Mouse (Mus musculus): Measurements from ENCODE around the gene Ccsap. TPM values are rescaled to one million over a fixed set of nuclear protein-coding genes. Genes with fewer than 3 reads are reported as not detected.

Ccsap gene
- polyA plus RNA-seq, 1 experiment = 19.6 TPM

DNA sequence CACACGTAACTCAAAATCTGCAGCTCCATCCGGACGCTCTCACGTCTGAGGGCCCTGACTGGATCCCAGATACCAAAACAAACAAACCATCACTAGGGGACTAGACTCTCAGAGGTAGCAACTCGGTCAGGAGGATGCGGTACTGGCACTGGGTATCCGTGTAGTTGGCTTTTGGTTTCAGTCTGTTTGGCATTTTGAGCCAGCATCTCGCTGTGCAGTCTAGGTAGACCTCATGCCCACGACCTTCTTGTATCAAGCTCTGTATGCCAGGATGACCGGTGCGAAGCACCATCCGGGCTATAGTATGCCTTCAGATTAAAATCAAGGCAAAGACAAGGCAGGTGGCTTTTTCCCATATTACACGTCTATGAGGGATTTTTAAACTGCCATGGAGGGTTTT lies 32.5 kb downstream of the Ccsap start:
- peaks cover 29% of the 10 kb centered on the region for H3K4me1 ChIP-seq (ENCODE audit: control insufficient read depth, insufficient read depth, low read length)

GRCm38 (mm10) chr8:123826758-123827157 lies 33.3 kb downstream of the Ccsap start:
- WGBS = 14% methylated on average over 7 of the region's 7 CpGs
- H3K4me1 ChIP-seq (ENCODE audit: control insufficient read depth, insufficient read depth, low read length) = peaks cover 29% of the 10 kb centered on the region

More for the DNA sequence above, 32.5 kb downstream of the Ccsap start:
- Histone ChIP-seq H3K4me3 (replicated peaks; ENCODE audit: insufficient read depth, low read depth, low read length) (no peak overlapping the region), H3K27me3 (ENCODE audit: control insufficient read depth, insufficient read depth, low read length) (no peaks in the 10 kb centered on the region), H3K27ac (ENCODE audit: insufficient read depth, low read length) (peak overlapping the region; percentile 20; the same call in 1 of the 2 replicates)
- TF ChIP-seq POLR2A (IDR thresholded peaks at IDR 0.05; ENCODE audit: borderline replicate concordance, insufficient read depth, low read length) (no peak), CTCF (IDR thresholded peaks at IDR 0.05; ENCODE audit: borderline replicate concordance, insufficient read depth, low read depth, low read length) (no peak)
- WGBS = 14% methylated on average over 13 of the region's 13 CpGs
- peak; percentile 64 to 81 for DNase-seq

GRCm38 (mm10) chr8:123826001-123826400 lies 34.0 kb downstream of the Ccsap start:
- 32% methylated on average over 9 of the region's 9 CpGs for WGBS
- TF ChIP-seq POLR2A (IDR thresholded peaks at IDR 0.05; ENCODE audit: borderline replicate concordance, insufficient read depth, low read length) (no peak), CTCF (IDR thresholded peaks at IDR 0.05; ENCODE audit: borderline replicate concordance, insufficient read depth, low read depth, low read length) (peak; percentile 83)
- Histone ChIP-seq H3K27ac (ENCODE audit: insufficient read depth, low read length) (peak overlapping the region; percentile 12; the same call in 1 of the 2 replicates), H3K4me1 (ENCODE audit: control insufficient read depth, insufficient read depth, low read length) (peaks cover 32% of the 10 kb centered on the region), H3K27me3 (ENCODE audit: control insufficient read depth, insufficient read depth, low read length) (no peaks in the 10 kb centered on the region), H3K4me3 (replicated peaks; ENCODE audit: insufficient read depth, low read depth, low read length) (no peak overlapping the region)
- peak; percentile 45 to 47 for DNase-seq

More at GRCm38 (mm10) chr8:123826758-123827157, 33.3 kb downstream of the Ccsap start:
- no peak for TF ChIP-seq CTCF (IDR thresholded peaks at IDR 0.05; ENCODE audit: borderline replicate concordance, insufficient read depth, low read depth, low read length)
- no peak for TF ChIP-seq POLR2A (IDR thresholded peaks at IDR 0.05; ENCODE audit: borderline replicate concordance, insufficient read depth, low read length)
- Histone ChIP-seq H3K4me3 (replicated peaks; ENCODE audit: insufficient read depth, low read depth, low read length) (no peak overlapping the region), H3K27me3 (ENCODE audit: control insufficient read depth, insufficient read depth, low read length) (no peaks in the 10 kb centered on the region), H3K27ac (ENCODE audit: insufficient read depth, low read length) (peak overlapping the region; percentile 12; the same call in 1 of the 2 replicates)
- DNase-seq = peak; percentile 53 to 71

- H3K4me1 ChIP-seq (ENCODE audit: control insufficient read depth, insufficient read depth, low read length) = peaks cover 43% of the 10 kb centered on the region
- no peak overlapping the region for H3K27ac ChIP-seq (ENCODE audit: insufficient read depth, low read length)
- no peak overlapping the region for H3K4me3 ChIP-seq (replicated peaks; ENCODE audit: insufficient read depth, low read depth, low read length)
- DNase-seq = no peak
- H3K27me3 ChIP-seq (ENCODE audit: control insufficient read depth, insufficient read depth, low read length) = no peaks in the 10 kb centered on the region
- TF ChIP-seq CTCF (IDR thresholded peaks at IDR 0.05; ENCODE audit: borderline replicate concordance, insufficient read depth, low read depth, low read length) (no peak), POLR2A (IDR thresholded peaks at IDR 0.05; ENCODE audit: borderline replicate concordance, insufficient read depth, low read length) (no peak)
- WGBS = 95% methylated on average over 18 of the region's 18 CpGs
These were observed 36.4 kb downstream of the Ccsap start for GRCm38 (mm10) chr8:123823532-123824123.

- Histone ChIP-seq H3K27me3 (ENCODE audit: control insufficient read depth, insufficient read depth, low read length) (no peaks in the 10 kb centered on the region), H3K4me3 (replicated peaks; ENCODE audit: insufficient read depth, low read depth, low read length) (no peak overlapping the region), H3K4me1 (ENCODE audit: control insufficient read depth, insufficient read depth, low read length) (peaks cover 37% of the 10 kb centered on the region), H3K27ac (ENCODE audit: insufficient read depth, low read length) (no peak overlapping the region)
- TF ChIP-seq POLR2A (IDR thresholded peaks at IDR 0.05; ENCODE audit: borderline replicate concordance, insufficient read depth, low read length) (no peak), CTCF (IDR thresholded peaks at IDR 0.05; ENCODE audit: borderline replicate concordance, insufficient read depth, low read depth, low read length) (peak; percentile 28; the same call in 1 of the 2 replicates)
- WGBS = 96% methylated on average over 10 of the region's 10 CpGs
- no peak for DNase-seq
These were observed 36.9 kb downstream of the Ccsap start for GRCm38 (mm10) chr8:123823111-123823510.

DNA sequence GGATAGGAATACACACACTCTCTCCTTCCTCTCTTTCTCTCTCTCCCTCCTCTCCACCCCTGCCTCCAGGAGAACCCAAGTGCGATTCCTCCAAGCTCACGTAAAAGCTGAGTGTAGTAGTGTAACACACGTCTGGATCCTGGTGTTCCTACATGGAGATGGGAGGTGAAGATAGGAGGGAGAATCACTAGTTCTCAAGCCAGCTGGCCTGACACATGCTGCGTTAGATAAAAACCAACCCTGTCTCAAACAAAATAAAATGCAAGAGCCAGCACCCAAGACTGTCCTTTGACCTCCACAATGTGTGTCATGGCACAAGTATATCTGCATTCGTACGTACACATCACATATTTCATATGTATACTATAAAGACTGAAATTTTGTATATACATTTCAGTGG lies 39.2 kb downstream of the Ccsap start:
- TF ChIP-seq CTCF (IDR thresholded peaks at IDR 0.05; ENCODE audit: borderline replicate concordance, insufficient read depth, low read depth, low read length) (no peak), POLR2A (IDR thresholded peaks at IDR 0.05; ENCODE audit: borderline replicate concordance, insufficient read depth, low read length) (no peak)
- Histone ChIP-seq H3K27me3 (ENCODE audit: control insufficient read depth, insufficient read depth, low read length) (no peaks in the 10 kb centered on the region), H3K27ac (ENCODE audit: insufficient read depth, low read length) (no peak overlapping the region), H3K4me3 (replicated peaks; ENCODE audit: insufficient read depth, low read depth, low read length) (no peak overlapping the region), H3K4me1 (ENCODE audit: control insufficient read depth, insufficient read depth, low read length) (peaks cover 35% of the 10 kb centered on the region)
- WGBS = 61% methylated on average over 6 of the region's 6 CpGs
- DNase-seq = no peak

DNA sequence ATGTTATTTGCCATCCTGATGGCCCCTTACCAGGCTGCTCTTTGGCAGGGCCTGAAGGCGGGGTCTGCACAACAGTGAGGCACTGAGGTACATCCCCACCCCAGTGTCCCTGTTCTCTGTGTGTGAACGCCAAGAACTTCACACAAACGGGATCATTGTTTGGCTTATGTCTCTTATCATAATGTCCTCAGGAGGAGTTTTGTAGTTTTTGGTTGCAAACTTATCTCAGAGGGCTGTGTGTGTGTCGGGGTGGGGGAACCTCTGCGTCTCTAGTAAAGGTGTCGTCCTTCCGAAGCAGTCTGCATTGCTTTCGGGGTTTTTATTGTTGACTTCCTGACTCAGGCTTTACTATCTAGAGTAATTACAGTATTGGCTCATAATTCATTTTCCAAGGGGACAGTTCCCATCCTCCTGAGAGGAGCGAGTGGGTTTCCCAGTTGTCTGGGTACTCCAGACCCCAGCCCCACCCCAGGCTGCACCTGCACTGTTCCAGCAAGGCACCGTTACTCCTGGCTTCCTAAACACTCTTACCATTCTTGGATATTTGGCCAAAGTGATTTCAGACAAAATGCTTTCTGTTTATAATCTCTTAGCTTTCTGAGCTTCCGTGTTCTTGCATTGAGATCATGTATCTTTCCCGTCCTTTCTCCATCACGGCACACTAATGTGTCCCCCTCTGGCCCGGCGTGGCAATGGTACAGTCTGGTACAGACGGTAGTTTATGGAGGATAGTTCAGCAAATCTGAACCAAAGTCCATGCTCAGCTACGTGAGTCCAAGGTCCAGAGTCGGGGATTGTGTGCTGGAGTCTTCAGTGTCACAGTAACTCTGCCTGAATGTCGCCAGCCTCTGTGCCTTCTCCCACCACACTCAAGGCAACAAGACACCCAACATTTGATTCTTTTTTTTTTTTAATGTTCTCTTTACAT lies 40.1 kb downstream of the Ccsap start:
- WGBS = 77% methylated on average over 19 of the region's 19 CpGs
- TF ChIP-seq POLR2A (IDR thresholded peaks at IDR 0.05; ENCODE audit: borderline replicate concordance, insufficient read depth, low read length) = no peak
- no peak for TF ChIP-seq CTCF (IDR thresholded peaks at IDR 0.05; ENCODE audit: borderline replicate concordance, insufficient read depth, low read depth, low read length)
- H3K27ac ChIP-seq (ENCODE audit: insufficient read depth, low read length) = no peak overlapping the region

More for the DNA sequence above, 40.1 kb downstream of the Ccsap start:
- DNase-seq = no peak
- Histone ChIP-seq H3K27me3 (ENCODE audit: control insufficient read depth, insufficient read depth, low read length) (no peaks in the 10 kb centered on the region), H3K4me3 (replicated peaks; ENCODE audit: insufficient read depth, low read depth, low read length) (no peak overlapping the region), H3K4me1 (ENCODE audit: control insufficient read depth, insufficient read depth, low read length) (peaks cover 38% of the 10 kb centered on the region)

All from cerebellum, adult 2 months (tissue).